Mouse (Mus musculus) intestine, postnatal 0 days (tissue): ENCODE data around the gene Osbpl10. TPM values are rescaled to one million over a fixed set of nuclear protein-coding genes. Genes with fewer than 3 reads are reported as not detected.
A peak's percentile ranks its signal among the peaks of the same experiment; 100 is the strongest.

Experiments used
- ATAC-seq: fragments of 200-750 bp; cut with Nextera tagmentation; 2 replicates; pipeline ENCODE4 v1.8.0; 2017; ENCODE audit warnings: mild to moderate bottlenecking, moderate TSS enrichment, moderate library complexity
- H3K27ac ChIP-seq: fragments of 300-500 bp; sonication (generic); 2 replicates; pipeline ENCODE4 v1.5.1; 2014; ENCODE audit warnings: mild to moderate bottlenecking, low read depth, low read length, moderate library complexity
- H3K27me3 ChIP-seq: fragments of 300-500 bp; sonication (generic); replicated peaks from 2 replicates; pipeline ENCODE4 v1.6.1; 2014; ENCODE audit warnings: low read length, mixed read lengths; ENCODE audit not compliant: control insufficient read depth, insufficient read depth
- H3K36me3 ChIP-seq: fragments of 300-500 bp; sonication (generic); 2 replicates; pipeline ENCODE4 v1.6.1; 2014; ENCODE audit warnings: mild to moderate bottlenecking, moderate library complexity; ENCODE audit not compliant: control insufficient read depth, insufficient read depth
- H3K4me1 ChIP-seq: fragments of 300-500 bp; sonication (generic); replicated peaks from 2 replicates; pipeline ENCODE4 v1.6.1; 2014; ENCODE audit warnings: antibody characterized with exemption, low read length, mixed read lengths; ENCODE audit not compliant: control insufficient read depth, insufficient read depth
- H3K4me2 ChIP-seq: fragments of 300-500 bp; sonication (generic); replicated peaks from 2 replicates; pipeline ENCODE4 v1.6.1; 2014; ENCODE audit warnings: low read depth, mild to moderate bottlenecking, moderate library complexity
- H3K4me3 ChIP-seq: fragments of 300-500 bp; sonication (generic); 2 replicates; pipeline ENCODE4 v1.5.1; 2014; ENCODE audit warnings: low read depth, low read length
- H3K9ac ChIP-seq: fragments of 300-500 bp; sonication (generic); 2 replicates; pipeline ENCODE4 v1.6.1; 2014; ENCODE audit warnings: mild to moderate bottlenecking, low read depth, low read length
- H3K9me3 ChIP-seq: fragments of 300-500 bp; sonication (generic); 2 replicates; pipeline ENCODE4 v1.6.1; 2016; ENCODE audit warnings: mixed run types; ENCODE audit not compliant: control insufficient read depth
- CTCF ChIP-seq: sonication (generic); IDR thresholded peaks from 2 replicates; pipeline ENCODE4 v1.5.1; 2016; ENCODE audit warnings: low read depth, mild to moderate bottlenecking, control low read depth, antibody characterized with exemption, moderate library complexity
- WGBS: fragments of 180-500 bp; shearing (Covaris S2); extraction: QIAGEN DNeasy Blood & Tissue Kit; methylation state at CpG from one replicate; pipeline ENCODE4 v1.1.7; 2014; 5-methylcytosine and 5-hydroxymethylcytosine counted together
- polyA plus RNA-seq: library from polyadenylated mRNA; unstranded; fragments of >200 nt; fragmentation: Nextera tagmentation; extraction: Ambion mirVana; gene quantifications from 2 replicates; pipeline ENCODE4 v1.2.1, GENCODE M21; 2015

Gene Osbpl10
- polyA plus RNA-seq, 1 experiment from 2014 or later: 4.3 TPM

- H3K4me3 ChIP-seq: no peak overlapping the region
- 41% methylated on average over 5 of the region's 5 CpGs for WGBS
- peak overlapping the region; percentile 91 for H3K27ac ChIP-seq
- peak; percentile 85 for ATAC-seq
- no peak for TF ChIP-seq CTCF
- no peak overlapping the region for H3K4me2 ChIP-seq
- H3K27me3 ChIP-seq: no peaks in the 10 kb centered on the region
- H3K36me3 ChIP-seq: no peaks in the 10 kb centered on the region
- H3K4me1 ChIP-seq: peaks cover 4% of the 10 kb centered on the region; the same call in 1 of the 2 replicates
- H3K9me3 ChIP-seq: no peaks in the 10 kb centered on the region
- no peak overlapping the region for H3K9ac ChIP-seq
These were observed 21.4 kb downstream of the Osbpl10 start for GRCm38 (mm10) chr9:114999771-115000146.

GRCm38 (mm10) chr9:115005446-115005845, 27.1 kb downstream of the Osbpl10 start:
- no peak overlapping the region for H3K9ac ChIP-seq
- no peak for ATAC-seq
- no peak overlapping the region for H3K27ac ChIP-seq
- H3K27me3 ChIP-seq: no peaks in the 10 kb centered on the region
- TF ChIP-seq CTCF: no peak
- H3K4me1 ChIP-seq: no peaks in the 10 kb centered on the region
- no peaks in the 10 kb centered on the region for H3K9me3 ChIP-seq
- H3K4me2 ChIP-seq: no peak overlapping the region
- H3K4me3 ChIP-seq: no peak overlapping the region
- 90% methylated on average over 10 of the region's 10 CpGs for WGBS
- H3K36me3 ChIP-seq: no peaks in the 10 kb centered on the region

- Histone ChIP-seq H3K4me2 (no peak overlapping the region), H3K36me3 (no peaks in the 10 kb centered on the region), H3K4me3 (no peak overlapping the region), H3K9me3 (no peaks in the 10 kb centered on the region), H3K27ac (no peak overlapping the region), H3K9ac (no peak overlapping the region), H3K27me3 (no peaks in the 10 kb centered on the region), H3K4me1 (no peaks in the 10 kb centered on the region)
- no peak for ATAC-seq
- 62% methylated on average over 6 of the region's 6 CpGs for WGBS
- TF ChIP-seq CTCF: no peak
These were observed 29.4 kb downstream of the Osbpl10 start for GRCm38 (mm10) chr9:115007776-115008175.

GRCm38 (mm10) chr9:115008194-115008593, 29.8 kb downstream of the Osbpl10 start:
- Histone ChIP-seq H3K27me3 (no peaks in the 10 kb centered on the region), H3K4me3 (no peak overlapping the region), H3K4me2 (no peak overlapping the region), H3K9ac (no peak overlapping the region), H3K4me1 (no peaks in the 10 kb centered on the region), H3K27ac (no peak overlapping the region), H3K36me3 (no peaks in the 10 kb centered on the region), H3K9me3 (no peaks in the 10 kb centered on the region)
- no peak for TF ChIP-seq CTCF
- ATAC-seq: no peak
- 85% methylated on average over 7 of the region's 7 CpGs for WGBS

GRCm38 (mm10) chr9:115012367-115012766, 34.0 kb downstream of the Osbpl10 start:
- Histone ChIP-seq H3K27ac (no peak overlapping the region), H3K9ac (no peak overlapping the region), H3K4me3 (no peak overlapping the region), H3K36me3 (0 out of 2 replicates have a peak, but pooled peaks cover 3% of the 10 kb centered on the region), H3K4me2 (no peak overlapping the region), H3K9me3 (no peaks in the 10 kb centered on the region), H3K27me3 (no peaks in the 10 kb centered on the region), H3K4me1 (no peaks in the 10 kb centered on the region)
- 57% methylated on average over 12 of the region's 12 CpGs for WGBS
- no peak for ATAC-seq
- no peak for TF ChIP-seq CTCF

- Histone ChIP-seq H3K27me3 (no peaks in the 10 kb centered on the region), H3K9me3 (no peaks in the 10 kb centered on the region), H3K4me2 (no peak overlapping the region), H3K4me3 (no peak overlapping the region), H3K27ac (no peak overlapping the region), H3K4me1 (no peaks in the 10 kb centered on the region), H3K36me3 (0 out of 2 replicates have a peak, but pooled peaks cover 3% of the 10 kb centered on the region), H3K9ac (no peak overlapping the region)
- no peak for ATAC-seq
- no peak for TF ChIP-seq CTCF
- 76% methylated on average over 7 of the region's 7 CpGs for WGBS
These were observed 41.8 kb downstream of the Osbpl10 start for GRCm38 (mm10) chr9:115020141-115020540.

- no peaks in the 10 kb centered on the region for H3K9me3 ChIP-seq
- H3K27me3 ChIP-seq: no peaks in the 10 kb centered on the region
- no peak for TF ChIP-seq CTCF
- no peak overlapping the region for H3K27ac ChIP-seq
- no peak overlapping the region for H3K9ac ChIP-seq
- H3K4me1 ChIP-seq: no peaks in the 10 kb centered on the region
- no peaks in the 10 kb centered on the region for H3K36me3 ChIP-seq
- no peak for ATAC-seq
- no peak overlapping the region for H3K4me3 ChIP-seq
- 88% methylated on average over 2 of the region's 2 CpGs for WGBS
- H3K4me2 ChIP-seq: no peak overlapping the region
These were observed 43.0 kb downstream of the Osbpl10 start for GRCm38 (mm10) chr9:115021419-115021818.
